Mouse (Mus musculus): ENCODE data around the gene Aldh3b2.

GRCm38 (mm10) chr19:3999121-3999730 is 27.1 kb downstream of the Aldh3b2 start:
- TF ChIP-seq POLR2AphosphoS2 (IDR thresholded peaks at IDR 0.05; ENCODE audit: insufficient read length, low read depth) (no peak), TCF3 (IDR thresholded peaks at IDR 0.05; ENCODE audit: insufficient read length, low read depth) (no peak), POLR2A (IDR thresholded peaks at IDR 0.05; ENCODE audit: insufficient read length, low read depth) (no peak), MAX (IDR thresholded peaks at IDR 0.05; ENCODE audit: low read depth) (no peak), E2F4 (IDR thresholded peaks at IDR 0.05; ENCODE audit: insufficient read depth) (no peak), CEBPB (IDR thresholded peaks at IDR 0.05; ENCODE audit: insufficient read depth, poor library complexity, severe bottlenecking) (no peak), MYOD1 (IDR thresholded peaks at IDR 0.05; ENCODE audit: control insufficient read depth in 1 of 3, insufficient read length in 2 of 3, low read depth in 2 of 3) (no peak)

Data from myocyte (in vitro differentiated cells).